Mouse (Mus musculus): Measurements from ENCODE around the gene Cwc22. TPM values are rescaled to one million over a fixed set of nuclear protein-coding genes. Genes with fewer than 3 reads are reported as not detected.

Gene Cwc22
- polyA plus RNA-seq, 1 experiment from 2014 or later: 32.8 TPM

- Histone ChIP-seq H3K9ac (replicated peaks; ENCODE audit: low read length) (no peak overlapping the region), H3K9me3 (ENCODE audit: low read length) (peaks cover 3% of the 10 kb centered on the region; the same call in 1 of the 2 replicates), H3K4me2 (replicated peaks; ENCODE audit: low read depth, low read length) (no peak overlapping the region), H3K36me3 (ENCODE audit: insufficient read depth, low read length) (no peaks in the 10 kb centered on the region), H3K27ac (ENCODE audit: low read length) (no peak overlapping the region), H3K4me1 (ENCODE audit: insufficient read depth, low read length) (peaks cover 8% of the 10 kb centered on the region; the same call in 1 of the 2 replicates), H3K27me3 (ENCODE audit: insufficient read depth, low read length) (no peaks in the 10 kb centered on the region), H3K4me3 (ENCODE audit: low read length) (no peak overlapping the region)
- no peak for ATAC-seq (ENCODE audit: low FRiP score, low TSS enrichment)
- 79% methylated on average over 1 of the region's 1 CpGs for WGBS
Measured at GRCm38 (mm10) chr2:77949521-77949920, 3.3 kb upstream of the Cwc22 start.

- H3K36me3 ChIP-seq (ENCODE audit: insufficient read depth, low read length): no peaks in the 10 kb centered on the region
- 93% methylated on average over 2 of the region's 2 CpGs for WGBS
- H3K27ac ChIP-seq (ENCODE audit: low read length): no peak overlapping the region
- no peaks in the 10 kb centered on the region for H3K27me3 ChIP-seq (ENCODE audit: insufficient read depth, low read length)
- H3K9ac ChIP-seq (replicated peaks; ENCODE audit: low read length): no peak overlapping the region
- H3K4me2 ChIP-seq (replicated peaks; ENCODE audit: low read depth, low read length): no peak overlapping the region
- no peak for ATAC-seq (ENCODE audit: low FRiP score, low TSS enrichment)
- H3K4me1 ChIP-seq (ENCODE audit: insufficient read depth, low read length): peaks cover 9% of the 10 kb centered on the region; the same call in 1 of the 2 replicates
- peaks cover 3% of the 10 kb centered on the region; the same call in 1 of the 2 replicates for H3K9me3 ChIP-seq (ENCODE audit: low read length)
- no peak overlapping the region for H3K4me3 ChIP-seq (ENCODE audit: low read length)
Measured at GRCm38 (mm10) chr2:77948921-77949320, 2.7 kb upstream of the Cwc22 start.

- ATAC-seq (ENCODE audit: low FRiP score, low TSS enrichment): no peak
- no peak overlapping the region for H3K4me2 ChIP-seq (replicated peaks; ENCODE audit: low read depth, low read length)
- no peak overlapping the region for H3K9ac ChIP-seq (replicated peaks; ENCODE audit: low read length)
- H3K4me3 ChIP-seq (ENCODE audit: low read length): no peak overlapping the region
- no peaks in the 10 kb centered on the region for H3K36me3 ChIP-seq (ENCODE audit: insufficient read depth, low read length)
- H3K27me3 ChIP-seq (ENCODE audit: insufficient read depth, low read length): no peaks in the 10 kb centered on the region
- peaks cover 9% of the 10 kb centered on the region; the same call in 1 of the 2 replicates for H3K4me1 ChIP-seq (ENCODE audit: insufficient read depth, low read length)
- WGBS: 81% methylated on average over 1 of the region's 1 CpGs
- peaks cover 3% of the 10 kb centered on the region; the same call in 1 of the 2 replicates for H3K9me3 ChIP-seq (ENCODE audit: low read length)
- H3K27ac ChIP-seq (ENCODE audit: low read length): no peak overlapping the region
Measured at GRCm38 (mm10) chr2:77948126-77948525, 2.0 kb upstream of the Cwc22 start.

- H3K9ac ChIP-seq (replicated peaks; ENCODE audit: low read length): no peak overlapping the region
- no peak overlapping the region for H3K4me3 ChIP-seq (ENCODE audit: low read length)
- WGBS: 71% methylated on average over 3 of the region's 3 CpGs
- no peak overlapping the region for H3K27ac ChIP-seq (ENCODE audit: low read length)
- H3K4me2 ChIP-seq (replicated peaks; ENCODE audit: low read depth, low read length): no peak overlapping the region
- H3K27me3 ChIP-seq (ENCODE audit: insufficient read depth, low read length): no peaks in the 10 kb centered on the region
- H3K4me1 ChIP-seq (ENCODE audit: insufficient read depth, low read length): peaks cover 9% of the 10 kb centered on the region; the same call in 1 of the 2 replicates
- no peaks in the 10 kb centered on the region for H3K36me3 ChIP-seq (ENCODE audit: insufficient read depth, low read length)
- peaks cover 3% of the 10 kb centered on the region; the same call in 1 of the 2 replicates for H3K9me3 ChIP-seq (ENCODE audit: low read length)
- ATAC-seq (ENCODE audit: low FRiP score, low TSS enrichment): no peak
Measured at GRCm38 (mm10) chr2:77947161-77947870, 1.1 kb upstream of the Cwc22 start.

GRCm38 (mm10) chr2:77944860-77945595 is 1.1 kb downstream of the Cwc22 start:
- peak overlapping the region; percentile 79 for H3K4me2 ChIP-seq (replicated peaks; ENCODE audit: low read depth, low read length)
- WGBS: 42% methylated on average over 8 of the region's 8 CpGs
- H3K9me3 ChIP-seq (ENCODE audit: low read length): no peaks in the 10 kb centered on the region
- H3K9ac ChIP-seq (replicated peaks; ENCODE audit: low read length): peak overlapping the region; percentile 95
- peak overlapping the region; percentile 80 for H3K4me3 ChIP-seq (ENCODE audit: low read length)
- H3K4me1 ChIP-seq (ENCODE audit: insufficient read depth, low read length): peaks cover 9% of the 10 kb centered on the region; the same call in 1 of the 2 replicates
- no peaks in the 10 kb centered on the region for H3K36me3 ChIP-seq (ENCODE audit: insufficient read depth, low read length)
- no peak overlapping the region for H3K27ac ChIP-seq (ENCODE audit: low read length)
- no peaks in the 10 kb centered on the region for H3K27me3 ChIP-seq (ENCODE audit: insufficient read depth, low read length)
- ATAC-seq (ENCODE audit: low FRiP score, low TSS enrichment): no peak

- 95% methylated on average over 5 of the region's 5 CpGs for whole genome bisulfite sequencing
- Histone ChIP-seq H3K27ac (ENCODE audit: low read length) (no peak overlapping the region), H3K4me2 (replicated peaks; ENCODE audit: low read depth, low read length) (no peak overlapping the region), H3K4me1 (ENCODE audit: insufficient read depth, low read length) (peaks cover 9% of the 10 kb centered on the region; the same call in 1 of the 2 replicates), H3K9ac (replicated peaks; ENCODE audit: low read length) (no peak overlapping the region), H3K36me3 (ENCODE audit: insufficient read depth, low read length) (no peaks in the 10 kb centered on the region), H3K4me3 (ENCODE audit: low read length) (no peak overlapping the region), H3K27me3 (ENCODE audit: insufficient read depth, low read length) (no peaks in the 10 kb centered on the region), H3K9me3 (ENCODE audit: low read length) (no peaks in the 10 kb centered on the region)
- ATAC-seq (ENCODE audit: low FRiP score, low TSS enrichment): no peak
Measured at GRCm38 (mm10) chr2:77944281-77944680, 1.9 kb downstream of the Cwc22 start.

GRCm38 (mm10) chr2:77941944-77942343 is 4.2 kb downstream of the Cwc22 start:
- H3K4me3 ChIP-seq (ENCODE audit: low read length): no peak overlapping the region
- ATAC-seq (ENCODE audit: low FRiP score, low TSS enrichment): no peak
- H3K9me3 ChIP-seq (ENCODE audit: low read length): no peaks in the 10 kb centered on the region
- peaks cover 9% of the 10 kb centered on the region; the same call in 1 of the 2 replicates for H3K4me1 ChIP-seq (ENCODE audit: insufficient read depth, low read length)
- H3K4me2 ChIP-seq (replicated peaks; ENCODE audit: low read depth, low read length): no peak overlapping the region
- no peak overlapping the region for H3K27ac ChIP-seq (ENCODE audit: low read length)
- no peaks in the 10 kb centered on the region for H3K27me3 ChIP-seq (ENCODE audit: insufficient read depth, low read length)
- 86% methylated on average over 2 of the region's 2 CpGs for WGBS
- no peak overlapping the region for H3K9ac ChIP-seq (replicated peaks; ENCODE audit: low read length)
- H3K36me3 ChIP-seq (ENCODE audit: insufficient read depth, low read length): no peaks in the 10 kb centered on the region

- Histone ChIP-seq H3K4me1 (ENCODE audit: insufficient read depth, low read length) (no peaks in the 10 kb centered on the region), H3K27me3 (ENCODE audit: insufficient read depth, low read length) (no peaks in the 10 kb centered on the region), H3K9ac (replicated peaks; ENCODE audit: low read length) (no peak overlapping the region), H3K27ac (ENCODE audit: low read length) (no peak overlapping the region), H3K4me2 (replicated peaks; ENCODE audit: low read depth, low read length) (no peak overlapping the region), H3K36me3 (ENCODE audit: insufficient read depth, low read length) (peaks cover 18% of the 10 kb centered on the region; the same call in 1 of the 2 replicates), H3K4me3 (ENCODE audit: low read length) (no peak overlapping the region), H3K9me3 (ENCODE audit: low read length) (no peaks in the 10 kb centered on the region)
- ATAC-seq (ENCODE audit: low FRiP score, low TSS enrichment): no peak
- 90% methylated on average over 4 of the region's 4 CpGs for WGBS
Measured at GRCm38 (mm10) chr2:77938317-77938716, 7.9 kb downstream of the Cwc22 start.

- no peak for ATAC-seq (ENCODE audit: low FRiP score, low TSS enrichment)
- Histone ChIP-seq H3K9ac (replicated peaks; ENCODE audit: low read length) (no peak overlapping the region), H3K27me3 (ENCODE audit: insufficient read depth, low read length) (no peaks in the 10 kb centered on the region), H3K27ac (ENCODE audit: low read length) (no peak overlapping the region), H3K9me3 (ENCODE audit: low read length) (no peaks in the 10 kb centered on the region), H3K4me1 (ENCODE audit: insufficient read depth, low read length) (no peaks in the 10 kb centered on the region), H3K4me2 (replicated peaks; ENCODE audit: low read depth, low read length) (no peak overlapping the region), H3K4me3 (ENCODE audit: low read length) (no peak overlapping the region), H3K36me3 (ENCODE audit: insufficient read depth, low read length) (peaks cover 22% of the 10 kb centered on the region; the same call in 1 of the 2 replicates)
- 74% methylated on average over 3 of the region's 3 CpGs for WGBS
Measured at GRCm38 (mm10) chr2:77937818-77938217, 8.4 kb downstream of the Cwc22 start.

- no peak overlapping the region for H3K4me3 ChIP-seq (ENCODE audit: low read length)
- H3K27me3 ChIP-seq (ENCODE audit: insufficient read depth, low read length): no peaks in the 10 kb centered on the region
- H3K9ac ChIP-seq (replicated peaks; ENCODE audit: low read length): no peak overlapping the region
- H3K36me3 ChIP-seq (ENCODE audit: insufficient read depth, low read length): peaks cover 46% of the 10 kb centered on the region; the same call in 1 of the 2 replicates
- H3K4me2 ChIP-seq (replicated peaks; ENCODE audit: low read depth, low read length): no peak overlapping the region
- no peak overlapping the region for H3K27ac ChIP-seq (ENCODE audit: low read length)
- no peak for ATAC-seq (ENCODE audit: low FRiP score, low TSS enrichment)
- 92% methylated on average over 4 of the region's 4 CpGs for WGBS
- no peaks in the 10 kb centered on the region for H3K4me1 ChIP-seq (ENCODE audit: insufficient read depth, low read length)
- no peaks in the 10 kb centered on the region for H3K9me3 ChIP-seq (ENCODE audit: low read length)
Measured at GRCm38 (mm10) chr2:77934138-77934537, 12.0 kb downstream of the Cwc22 start.
